Mouse (Mus musculus) limb, embryonic 11.5 days (tissue): ENCODE data around the gene Bag2. TPM values are rescaled to one million over a fixed set of nuclear protein-coding genes. Genes with fewer than 3 reads are reported as not detected.
A peak's percentile ranks its signal among the peaks of the same experiment; 100 is the strongest.

ENCODE experiments used
- ATAC-seq: fragments of 200-750 bp; cut with Nextera tagmentation; 2 replicates; pipeline ENCODE4 v1.8.0; 2017; ENCODE audit warnings: low read depth; ENCODE audit not compliant: insufficient number of reproducible peaks, low FRiP score, low TSS enrichment
- DNase-seq: peaks from one replicate; pipeline ENCODE4 v3.0.0-alpha.2; 2015; ENCODE audit warnings: low spot score
- H3K27ac ChIP-seq: fragments of 300-500 bp; sonication (generic); replicated peaks from 2 replicates; pipeline ENCODE4 v1.5.1; 2014; ENCODE audit warnings: low read depth, mild to moderate bottlenecking, low read length
- H3K27me3 ChIP-seq: fragments of 300-500 bp; sonication (generic); 2 replicates; pipeline ENCODE4 v1.6.1; 2014; ENCODE audit warnings: mild to moderate bottlenecking, low read length, mixed read lengths; ENCODE audit not compliant: control insufficient read depth, insufficient read depth
- H3K36me3 ChIP-seq: fragments of 300-500 bp; sonication (generic); 2 replicates; pipeline ENCODE4 v1.6.1; 2014; ENCODE audit warnings: mild to moderate bottlenecking, low read length, moderate library complexity, mixed read lengths; ENCODE audit not compliant: control insufficient read depth, insufficient read depth
- H3K4me1 ChIP-seq: fragments of 300-500 bp; sonication (generic); 2 replicates; pipeline ENCODE4 v1.6.1; 2014; ENCODE audit warnings: low read length, mixed read lengths; ENCODE audit not compliant: control insufficient read depth, insufficient read depth
- H3K4me2 ChIP-seq: fragments of 300-500 bp; sonication (generic); 2 replicates; pipeline ENCODE4 v1.6.1; 2014; ENCODE audit warnings: low read depth, mild to moderate bottlenecking, moderate library complexity; ENCODE audit not compliant: severe bottlenecking
- H3K4me3 ChIP-seq: fragments of 300-500 bp; sonication (generic); 2 replicates; pipeline ENCODE4 v1.5.1; 2014; ENCODE audit warnings: low read depth, low read length
- H3K9ac ChIP-seq: fragments of 300-500 bp; sonication (generic); 2 replicates; pipeline ENCODE4 v1.6.1; 2014; ENCODE audit warnings: mild to moderate bottlenecking, low read length
- H3K9me3 ChIP-seq: fragments of 300-500 bp; sonication (generic); 2 replicates; pipeline ENCODE4 v1.6.1; 2016; ENCODE audit warnings: low read length; ENCODE audit not compliant: control insufficient read depth
- WGBS: fragments of 180-500 bp; shearing (Covaris S2); extraction: QIAGEN DNeasy Blood & Tissue Kit; methylation state at CpG from one replicate; pipeline ENCODE4 v1.1.7; 2014; 5-methylcytosine and 5-hydroxymethylcytosine counted together
- polyA plus RNA-seq: library from polyadenylated mRNA; unstranded; fragments of >200 nt; fragmentation: Nextera tagmentation; extraction: Ambion mirVana; gene quantifications from 2 replicates; pipeline ENCODE4 v1.2.1, GENCODE M21; 2014

Gene Bag2
- polyA plus RNA-seq, 1 experiment from 2014 or later: 58.3 TPM

DNA sequence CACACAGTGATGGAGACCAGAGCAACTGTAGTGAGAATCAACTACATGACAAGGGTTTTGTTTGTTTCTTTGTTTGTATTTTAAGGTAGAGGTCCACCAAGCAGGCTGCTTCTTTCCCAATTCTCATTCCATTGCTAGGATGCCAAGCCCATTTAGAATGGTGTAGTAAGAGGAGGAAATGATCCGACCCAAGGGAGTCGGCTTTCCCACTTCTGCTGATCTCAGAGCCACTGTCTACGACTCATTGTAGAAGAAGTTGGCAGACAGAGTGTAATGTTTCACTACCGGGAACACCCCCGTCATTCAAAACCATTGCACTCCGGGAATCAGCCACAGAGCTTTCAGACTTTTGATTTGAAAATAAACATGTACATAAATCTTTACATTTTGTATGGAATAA is 33.1 kb downstream of the Bag2 start:
- no peak overlapping the region for H3K9ac ChIP-seq
- H3K27me3 ChIP-seq: no peaks in the 10 kb centered on the region
- ATAC-seq (no peak), DNase-seq (no peak)
- no peak overlapping the region for H3K4me3 ChIP-seq
- peaks cover 6% of the 10 kb centered on the region for H3K36me3 ChIP-seq
- H3K4me1 ChIP-seq: peaks cover 5% of the 10 kb centered on the region
- H3K4me2 ChIP-seq: no peak overlapping the region
- 91% methylated on average over 6 of the region's 6 CpGs for WGBS
- no peaks in the 10 kb centered on the region for H3K9me3 ChIP-seq
- no peak overlapping the region for H3K27ac ChIP-seq

DNA sequence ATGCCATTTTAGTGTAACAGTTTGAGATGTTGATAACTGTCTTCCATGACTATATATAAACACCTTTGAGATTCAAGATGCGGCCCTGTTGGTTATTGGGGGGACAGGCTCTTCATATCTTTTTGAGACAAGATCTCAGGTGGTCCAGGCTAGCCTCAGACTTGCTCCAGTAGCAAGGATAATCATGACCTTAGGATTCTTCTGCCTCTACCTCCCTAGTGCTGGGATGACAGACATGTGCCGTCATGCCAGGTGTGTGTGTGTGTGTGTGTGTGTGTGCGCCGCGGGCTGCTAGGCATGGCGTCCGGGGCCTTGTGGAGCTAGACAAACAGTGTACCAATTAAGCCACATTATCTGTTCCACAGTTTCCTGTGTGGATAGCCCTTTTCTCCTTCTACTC is 36.6 kb downstream of the Bag2 start:
- Histone ChIP-seq H3K27ac (no peak overlapping the region), H3K9ac (no peak overlapping the region), H3K4me3 (peak overlapping the region; percentile 68; the same call in 1 of the 2 replicates), H3K4me2 (peak overlapping the region; percentile 20; the same call in 1 of the 2 replicates), H3K9me3 (no peaks in the 10 kb centered on the region), H3K36me3 (no peaks in the 10 kb centered on the region; the same call in 1 of the 2 replicates), H3K27me3 (no peaks in the 10 kb centered on the region), H3K4me1 (peaks cover 5% of the 10 kb centered on the region)
- WGBS: 88% methylated on average over 7 of the region's 7 CpGs
- DNase-seq (no peak), ATAC-seq (no peak)

DNA sequence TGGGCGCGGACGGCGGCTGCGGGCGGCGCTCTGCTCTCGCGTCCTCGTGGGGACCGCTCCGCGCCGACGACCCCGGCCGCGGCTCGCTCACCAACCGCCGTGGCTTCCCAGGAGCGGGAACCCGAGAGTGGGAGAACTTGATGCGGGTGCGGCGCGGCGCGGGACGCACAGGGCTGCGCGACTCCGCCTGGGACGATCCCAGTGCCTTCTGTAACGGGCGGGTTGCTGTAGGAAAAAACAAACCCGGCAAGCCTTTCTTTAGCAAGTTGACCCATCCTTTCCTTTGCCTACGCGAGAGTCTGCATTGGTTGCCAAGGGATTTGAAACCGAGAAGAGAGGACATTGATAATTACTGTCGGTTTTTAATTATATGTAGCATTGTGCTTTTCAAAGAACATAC is 37.4 kb downstream of the Bag2 start:
- Histone ChIP-seq H3K4me2 (peak overlapping the region; percentile 52), H3K9ac (peak overlapping the region; percentile 92), H3K4me1 (peaks cover 5% of the 10 kb centered on the region), H3K27ac (peak overlapping the region; percentile 84), H3K36me3 (no peaks in the 10 kb centered on the region; the same call in 1 of the 2 replicates), H3K9me3 (no peaks in the 10 kb centered on the region), H3K4me3 (peak overlapping the region; percentile 68), H3K27me3 (no peaks in the 10 kb centered on the region)
- ATAC-seq (peak; percentile 48), DNase-seq (no peak)
- 0% methylated on average over 38 of the region's 41 CpGs for WGBS

DNA sequence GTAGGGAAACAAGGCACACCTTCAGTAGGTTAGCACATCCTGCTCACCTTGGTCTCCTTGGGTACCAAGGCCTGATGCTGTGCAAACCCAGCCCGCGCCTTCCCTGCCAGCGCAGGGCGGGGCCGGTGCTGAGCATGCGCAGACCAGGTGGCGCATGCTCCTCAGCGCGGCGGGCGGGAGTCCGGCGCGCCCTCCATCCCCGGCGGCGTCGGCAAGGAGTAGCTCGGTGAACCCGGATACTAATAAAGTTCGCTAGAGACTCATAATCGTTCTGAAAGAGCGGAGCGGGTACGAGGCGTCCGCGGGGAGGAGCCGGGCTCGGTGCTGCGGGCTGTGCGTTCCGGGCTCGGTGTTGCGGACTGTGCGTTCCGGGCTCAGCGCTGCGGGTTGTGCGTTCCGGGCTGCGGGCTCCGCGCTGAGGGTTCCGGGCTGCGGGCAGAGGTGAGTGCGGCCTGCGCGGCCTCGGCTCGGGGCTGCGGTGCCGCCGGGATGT is 37.8 kb downstream of the Bag2 start, which contains the start of gene Rab23:
TSS of gene Rab23 (plus strand) at position 155 of the 493 bp plus-strand sequence.
- Histone ChIP-seq H3K9ac (peak within 1 kb of the TSS; percentile 92), H3K27me3 (no peaks in the 10 kb centered on the region), H3K4me2 (peak within 1 kb of the TSS; percentile 52), H3K9me3 (no peaks in the 10 kb centered on the region), H3K27ac (peak within 1 kb of the TSS; percentile 84), H3K36me3 (no peaks in the 10 kb centered on the region; the same call in 1 of the 2 replicates), H3K4me1 (peaks cover 5% of the 10 kb centered on the region), H3K4me3 (peak within 1 kb of the TSS; percentile 68)
- peak; percentile 88 for DNase-seq
- peak; percentile 96 for ATAC-seq
- WGBS: under 1% methylated on average over 54 of the region's 54 CpGs

DNA sequence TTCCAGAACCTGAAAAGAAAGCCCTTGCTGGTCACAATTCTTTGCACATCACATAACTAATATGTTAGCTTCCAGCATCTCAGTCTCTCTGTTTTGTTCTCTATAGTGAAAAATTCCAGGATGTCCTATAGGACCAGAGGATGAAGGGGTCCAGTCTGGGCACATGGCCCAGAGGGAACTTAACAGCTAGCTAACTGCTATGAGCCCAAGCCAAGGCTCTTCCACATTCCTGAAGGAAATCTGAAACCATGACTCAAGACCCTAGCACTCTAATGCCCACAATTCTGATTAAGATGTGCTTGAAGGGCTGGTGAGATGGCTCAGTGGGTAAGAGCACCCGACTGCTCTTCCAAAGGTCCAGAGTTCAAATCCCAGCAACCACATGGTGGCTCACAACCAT is 40.0 kb downstream of the Bag2 start:
- Histone ChIP-seq H3K27ac (no peak overlapping the region), H3K9ac (no peak overlapping the region), H3K9me3 (no peaks in the 10 kb centered on the region), H3K36me3 (no peaks in the 10 kb centered on the region; the same call in 1 of the 2 replicates), H3K4me3 (no peak overlapping the region), H3K4me2 (no peak overlapping the region), H3K27me3 (no peaks in the 10 kb centered on the region), H3K4me1 (peaks cover 5% of the 10 kb centered on the region)
- WGBS: 100% methylated on average over 1 of the region's 1 CpGs
- DNase-seq (no peak), ATAC-seq (no peak)

DNA sequence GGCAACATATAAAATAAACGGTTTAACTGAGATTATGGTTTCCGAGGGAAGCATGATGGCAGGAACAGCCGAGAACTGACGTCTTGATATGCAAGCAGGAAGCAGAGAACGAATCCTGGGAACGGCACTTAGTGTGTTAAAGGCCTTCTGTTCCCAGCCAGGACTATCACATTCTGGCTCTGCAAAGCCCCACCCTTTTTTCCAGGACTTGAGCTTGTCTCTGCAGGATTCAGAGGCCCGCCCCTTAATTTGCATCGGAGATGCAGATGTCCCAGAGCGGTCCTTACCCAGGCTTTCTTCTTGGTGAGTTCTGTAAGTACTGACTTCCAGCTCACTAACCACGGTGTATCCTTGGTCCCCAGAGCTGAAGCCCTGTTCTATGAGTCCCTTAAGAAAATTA is 42.8 kb downstream of the Bag2 start:
- DNase-seq: peak; percentile 49
- H3K4me1 ChIP-seq: no peaks in the 10 kb centered on the region
- no peaks in the 10 kb centered on the region for H3K36me3 ChIP-seq
- no peak overlapping the region for H3K4me2 ChIP-seq
- no peak overlapping the region for H3K9ac ChIP-seq
- no peak overlapping the region for H3K27ac ChIP-seq
- H3K9me3 ChIP-seq: no peaks in the 10 kb centered on the region
- no peaks in the 10 kb centered on the region for H3K27me3 ChIP-seq
- H3K4me3 ChIP-seq: no peak overlapping the region
- ATAC-seq: no peak
- 4% methylated on average over 10 of the region's 10 CpGs for WGBS

DNA sequence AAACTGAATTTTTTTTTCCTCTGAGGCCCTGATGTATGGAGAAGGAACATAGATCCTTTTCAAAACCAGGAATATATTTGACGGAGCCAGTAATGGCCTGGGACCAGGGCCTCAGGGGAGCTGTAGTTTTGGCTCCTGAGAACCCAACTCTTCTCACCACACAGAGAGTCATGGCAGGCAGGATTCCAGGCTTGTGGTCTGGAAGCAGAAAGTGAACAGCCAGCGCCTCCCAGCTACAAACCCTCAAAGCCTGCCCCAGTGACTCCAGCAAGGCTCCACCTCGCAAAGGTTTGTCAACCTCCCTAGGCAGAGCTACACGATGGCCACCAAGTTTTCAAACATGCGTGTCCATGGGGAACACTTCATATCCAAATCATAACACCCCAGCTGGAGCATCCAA is 45.6 kb downstream of the Bag2 start:
- H3K4me2 ChIP-seq: no peak overlapping the region
- H3K27ac ChIP-seq: no peak overlapping the region
- ATAC-seq (no peak), DNase-seq (no peak)
- 85% methylated on average over 5 of the region's 5 CpGs for WGBS
- no peak overlapping the region for H3K9ac ChIP-seq
- no peaks in the 10 kb centered on the region for H3K27me3 ChIP-seq
- no peak overlapping the region for H3K4me3 ChIP-seq
- no peaks in the 10 kb centered on the region for H3K36me3 ChIP-seq
- H3K4me1 ChIP-seq: no peaks in the 10 kb centered on the region
- no peaks in the 10 kb centered on the region for H3K9me3 ChIP-seq

DNA sequence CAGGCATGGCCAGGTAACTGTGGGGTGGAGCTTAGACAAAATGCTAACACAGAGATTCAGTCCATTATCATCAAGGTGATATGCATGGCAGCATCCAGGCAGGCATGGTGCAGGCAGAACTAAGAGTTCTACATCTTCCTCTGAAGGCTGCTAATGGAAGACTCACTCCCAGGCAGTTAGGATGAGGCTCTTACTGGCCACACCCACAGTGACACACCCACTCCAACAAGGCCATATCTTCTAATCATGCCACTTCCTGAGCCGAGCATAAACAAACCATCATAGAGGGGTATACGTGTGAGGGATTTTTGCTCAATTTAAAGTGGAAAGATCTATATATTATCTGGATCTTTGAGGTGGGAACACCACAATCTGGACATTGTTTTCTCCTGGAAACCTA is 48.0 kb downstream of the Bag2 start:
- 67% methylated on average over 2 of the region's 2 CpGs for WGBS
- DNase-seq: no peak

DNA sequence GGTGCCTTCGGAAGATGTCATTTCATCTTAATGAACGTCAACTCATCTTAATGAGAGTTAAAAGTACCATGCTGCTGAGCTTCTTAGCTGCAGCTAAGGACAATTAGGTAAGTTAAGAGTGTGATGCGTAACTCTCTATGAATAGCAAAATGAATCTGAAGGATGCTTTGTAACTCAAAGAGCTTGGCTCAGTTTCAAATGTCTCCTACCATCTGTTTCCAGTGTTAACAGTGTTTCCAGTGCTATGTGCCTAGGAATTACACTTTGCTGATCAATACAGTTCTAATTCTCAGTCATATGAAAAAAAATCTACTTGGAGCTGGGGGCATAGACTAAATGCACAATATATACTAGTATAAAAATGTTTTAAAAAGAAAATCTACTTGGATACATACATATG is 56.4 kb downstream of the Bag2 start:
- no peaks in the 10 kb centered on the region for H3K4me1 ChIP-seq
- H3K4me2 ChIP-seq: no peak overlapping the region
- no peak for DNase-seq
- no peaks in the 10 kb centered on the region for H3K36me3 ChIP-seq
- H3K9ac ChIP-seq: no peak overlapping the region
- ATAC-seq: no peak
- H3K27me3 ChIP-seq: no peaks in the 10 kb centered on the region
- no peaks in the 10 kb centered on the region for H3K9me3 ChIP-seq
- no peak overlapping the region for H3K4me3 ChIP-seq
- H3K27ac ChIP-seq: no peak overlapping the region
- 91% methylated on average over 3 of the region's 3 CpGs for WGBS

More for the DNA sequence above, 48.0 kb downstream of the Bag2 start:
- H3K4me2 ChIP-seq: no peak overlapping the region
- H3K4me3 ChIP-seq: no peak overlapping the region
- no peak overlapping the region for H3K9ac ChIP-seq
- H3K36me3 ChIP-seq: no peaks in the 10 kb centered on the region
- H3K4me1 ChIP-seq: no peaks in the 10 kb centered on the region
- no peaks in the 10 kb centered on the region for H3K9me3 ChIP-seq
- no peak overlapping the region for H3K27ac ChIP-seq
- no peaks in the 10 kb centered on the region for H3K27me3 ChIP-seq
- ATAC-seq: no peak
